Mouse (Mus musculus) ES-Bruce4 (cell line): ENCODE results near the gene Ypel2. TPM values are rescaled to one million over a fixed set of nuclear protein-coding genes. Genes with fewer than 3 reads are reported as not detected.

Experiments
- H3K27ac ChIP-seq: 2 replicates; pipeline ENCODE4 v1.5.1; 2012; ENCODE audit warnings: low read length, inconsistent platforms; ENCODE audit not compliant: insufficient read depth
- H3K27me3 ChIP-seq: 2 replicates; pipeline ENCODE4 v1.6.1; 2012; ENCODE audit warnings: mild to moderate bottlenecking, low read length, inconsistent platforms; ENCODE audit not compliant: control insufficient read depth, poor library complexity, insufficient read depth, severe bottlenecking
- H3K36me3 ChIP-seq: 2 replicates; pipeline ENCODE4 v1.6.1; 2012; ENCODE audit warnings: inconsistent platforms, mild to moderate bottlenecking, low read length, moderate library complexity; ENCODE audit not compliant: control insufficient read depth, poor library complexity, insufficient read depth, severe bottlenecking
- H3K4me1 ChIP-seq: one replicate; pipeline ENCODE4 v1.8.1; 2011; ENCODE audit warnings: low read length; ENCODE audit not compliant: control insufficient read depth, insufficient read depth
- H3K4me3 ChIP-seq: 2 replicates; pipeline ENCODE4 v1.5.1; 2011; ENCODE audit warnings: low read depth, mild to moderate bottlenecking, low read length
- H3K9ac ChIP-seq: 2 replicates; pipeline ENCODE4 v1.6.1; 2012; ENCODE audit warnings: low read depth, mild to moderate bottlenecking, inconsistent platforms; ENCODE audit not compliant: poor library complexity, severe bottlenecking
- H3K9me3 ChIP-seq: replicated peaks from 2 replicates; pipeline ENCODE4 v1.6.1; 2012; ENCODE audit warnings: mild to moderate bottlenecking, low read length, inconsistent platforms; ENCODE audit not compliant: control insufficient read depth, poor library complexity, insufficient read depth, severe bottlenecking
- CTCF ChIP-seq: IDR thresholded peaks from one replicate; pipeline ENCODE4 v1.8.1; 2011; ENCODE audit warnings: low read depth, low read length
- EP300 ChIP-seq: IDR thresholded peaks from 2 replicates; pipeline ENCODE4 v1.6.1; 2011; ENCODE audit warnings: low read depth, low read length; ENCODE audit not compliant: insufficient read depth
- POLR2A ChIP-seq: IDR thresholded peaks from one replicate; pipeline ENCODE4 v1.8.1; 2011; ENCODE audit warnings: low read length; ENCODE audit not compliant: insufficient read depth
- polyA plus RNA-seq: library from polyadenylated mRNA; stranded (reverse); fragments of >200 nt; gene quantifications from 2 replicates; pipeline ENCODE4 v1.2.4, GENCODE M21; 2011; ENCODE audit warnings: low read depth; ENCODE audit not compliant: missing spikeins, insufficient read depth, insufficient read length

The Ypel2 gene
- polyA plus RNA-seq, 1 experiment = 6.9 TPM

DNA sequence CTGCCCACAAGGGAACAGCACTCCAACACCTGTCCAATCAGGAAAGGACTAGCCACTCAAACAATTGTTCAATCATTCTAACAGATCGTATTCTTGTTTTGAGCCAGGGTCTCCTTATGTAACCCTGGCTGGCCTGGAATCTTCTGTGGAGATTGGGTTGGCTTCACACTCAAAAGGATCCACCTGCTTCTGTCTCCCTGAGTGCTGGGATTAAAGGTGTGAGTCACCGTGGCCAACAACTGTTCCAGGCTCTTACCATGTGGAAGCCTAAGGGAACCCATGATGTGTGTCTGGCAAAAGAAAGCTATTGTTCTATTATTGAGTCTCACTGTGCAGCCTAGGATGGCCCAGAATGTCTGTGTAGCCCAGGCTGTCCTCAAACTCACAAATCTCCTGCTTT lies 71.5 kb downstream of the Ypel2 start:
- Histone ChIP-seq H3K27me3 (no peaks in the 10 kb centered on the region), H3K9ac (no peak overlapping the region), H3K9me3 (no peaks in the 10 kb centered on the region), H3K4me1 (peaks cover 8% of the 10 kb centered on the region), H3K27ac (no peak overlapping the region), H3K4me3 (no peak overlapping the region), H3K36me3 (no peaks in the 10 kb centered on the region)
- TF ChIP-seq CTCF = no peak
- TF ChIP-seq POLR2A = no peak
- no peak for TF ChIP-seq EP300

DNA sequence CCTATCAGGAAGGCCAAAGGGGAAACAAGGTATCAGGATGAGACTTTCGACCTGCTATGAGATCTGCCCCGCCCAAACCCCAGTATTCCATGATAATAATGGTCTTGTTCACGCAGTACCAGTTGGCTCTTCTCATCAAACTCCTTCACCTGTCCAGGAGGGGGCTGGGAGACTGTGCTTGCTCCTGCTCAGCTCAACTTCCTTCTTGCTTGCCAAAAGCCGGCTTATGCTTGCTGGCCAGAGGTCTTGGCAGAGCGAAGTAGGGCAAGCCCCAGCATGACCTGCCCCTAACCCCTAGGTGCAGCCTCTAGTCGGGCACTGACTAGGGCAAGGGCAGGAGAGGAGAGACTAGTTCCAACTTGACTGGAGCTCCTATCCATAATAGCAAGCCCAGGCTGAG lies 72.2 kb downstream of the Ypel2 start:
- Histone ChIP-seq H3K4me1 (peaks cover 8% of the 10 kb centered on the region), H3K4me3 (no peak overlapping the region), H3K27me3 (no peaks in the 10 kb centered on the region), H3K36me3 (no peaks in the 10 kb centered on the region), H3K9ac (no peak overlapping the region), H3K27ac (no peak overlapping the region), H3K9me3 (no peaks in the 10 kb centered on the region)
- TF ChIP-seq EP300 (no peak), POLR2A (no peak), CTCF (no peak)

DNA sequence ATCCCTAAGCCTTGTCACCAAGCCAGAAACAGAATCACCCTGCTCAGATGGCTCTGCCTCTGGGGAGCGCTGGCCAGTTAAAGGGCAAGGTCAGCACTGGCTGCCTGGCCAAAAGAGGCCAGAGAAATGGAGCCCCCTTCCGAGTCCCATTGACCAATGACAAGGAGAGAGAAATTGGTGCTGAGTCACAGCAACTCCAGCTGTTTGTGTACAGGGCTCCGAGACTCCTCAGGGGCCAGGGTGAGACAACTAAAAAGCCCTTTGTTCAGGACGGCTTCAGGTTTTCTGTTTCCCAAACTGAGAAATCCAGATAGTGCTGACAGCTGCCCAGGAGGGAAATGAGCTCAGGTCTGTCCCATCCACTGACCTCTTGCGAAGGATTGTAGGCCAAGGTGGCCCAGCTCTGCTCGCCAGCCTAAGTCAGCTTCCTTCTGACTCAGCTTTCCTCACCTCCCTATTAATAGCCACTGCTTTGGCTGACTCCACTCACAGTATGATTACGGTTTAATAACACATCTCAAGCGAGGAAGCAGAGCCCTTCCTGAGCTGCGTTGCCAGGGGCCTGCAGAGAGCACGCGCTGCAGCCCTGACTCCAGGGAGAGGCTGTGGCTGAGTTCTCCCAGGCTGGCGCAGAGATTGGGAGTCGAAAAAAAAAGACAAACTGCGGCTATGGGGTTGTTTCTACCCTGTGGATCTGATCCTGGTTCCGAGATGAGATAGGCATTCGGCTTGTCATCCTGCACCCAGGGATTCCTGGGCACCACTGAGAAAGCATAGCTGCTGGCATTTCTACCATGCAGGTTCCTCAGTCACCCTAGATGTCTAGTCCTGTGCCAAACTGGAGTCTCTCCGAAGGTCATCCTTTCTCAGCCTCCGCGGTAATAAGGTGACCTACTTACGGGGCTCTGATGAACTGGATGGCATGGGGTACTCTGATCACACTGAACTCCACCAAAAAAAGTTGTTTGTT lies 73.1 kb downstream of the Ypel2 start:
- Histone ChIP-seq H3K4me3 (no peak overlapping the region), H3K36me3 (no peaks in the 10 kb centered on the region), H3K4me1 (peaks cover 8% of the 10 kb centered on the region), H3K9ac (no peak overlapping the region), H3K27ac (0 out of 2 replicates have a peak overlapping the region, but pooled peaks have one; percentile 12), H3K27me3 (no peaks in the 10 kb centered on the region), H3K9me3 (no peaks in the 10 kb centered on the region)
- TF ChIP-seq CTCF (no peak), EP300 (no peak), POLR2A (no peak)

DNA sequence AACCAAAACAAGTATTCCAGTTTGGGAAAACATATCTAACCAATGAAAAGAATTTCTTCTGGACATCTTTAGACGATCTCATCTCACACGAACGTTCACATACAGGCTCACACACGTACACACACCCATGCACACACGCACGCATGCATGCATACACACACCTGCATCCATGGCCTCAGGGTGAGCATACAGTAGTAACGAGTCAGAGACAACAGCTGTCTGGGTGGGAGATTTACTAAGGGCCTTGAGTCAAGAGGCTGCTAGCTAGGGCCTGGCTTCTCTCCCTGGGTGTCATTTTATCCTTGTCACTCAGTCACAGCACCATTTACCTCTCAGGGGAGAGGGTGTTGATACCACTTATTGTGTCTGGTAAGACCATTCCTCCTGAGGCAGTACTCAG lies 74.0 kb downstream of the Ypel2 start:
- Histone ChIP-seq H3K9me3 (no peaks in the 10 kb centered on the region), H3K27me3 (no peaks in the 10 kb centered on the region), H3K36me3 (no peaks in the 10 kb centered on the region), H3K4me3 (no peak overlapping the region), H3K9ac (no peak overlapping the region), H3K4me1 (peaks cover 8% of the 10 kb centered on the region), H3K27ac (no peak overlapping the region)
- no peak for TF ChIP-seq POLR2A
- no peak for TF ChIP-seq EP300
- TF ChIP-seq CTCF = no peak

DNA sequence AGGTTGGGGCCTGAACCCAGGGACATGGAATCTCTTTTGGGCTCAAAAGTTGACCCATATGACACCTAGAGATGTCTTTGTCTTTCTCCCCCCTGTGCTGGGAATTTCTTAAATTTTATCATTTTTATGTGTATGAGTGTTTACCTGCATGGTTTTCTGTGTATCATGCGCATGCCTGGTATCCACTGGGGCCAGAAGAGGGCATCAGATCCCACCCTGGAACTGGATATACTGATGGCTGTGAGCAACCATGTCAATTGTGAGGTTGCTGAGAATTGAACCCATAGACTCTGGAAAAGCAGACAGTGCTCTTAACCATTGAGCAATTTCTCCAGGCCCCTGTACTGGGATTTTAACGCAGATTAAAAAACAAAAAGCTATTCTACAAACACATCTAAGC lies 76.0 kb downstream of the Ypel2 start:
- H3K4me3 ChIP-seq = no peak overlapping the region
- H3K4me1 ChIP-seq = peaks cover 8% of the 10 kb centered on the region
- peak; percentile 26 for TF ChIP-seq CTCF
- TF ChIP-seq POLR2A = no peak
- H3K27ac ChIP-seq = no peak overlapping the region
- H3K36me3 ChIP-seq = no peaks in the 10 kb centered on the region
- no peaks in the 10 kb centered on the region for H3K9me3 ChIP-seq
- H3K27me3 ChIP-seq = no peaks in the 10 kb centered on the region
- H3K9ac ChIP-seq = no peak overlapping the region

DNA sequence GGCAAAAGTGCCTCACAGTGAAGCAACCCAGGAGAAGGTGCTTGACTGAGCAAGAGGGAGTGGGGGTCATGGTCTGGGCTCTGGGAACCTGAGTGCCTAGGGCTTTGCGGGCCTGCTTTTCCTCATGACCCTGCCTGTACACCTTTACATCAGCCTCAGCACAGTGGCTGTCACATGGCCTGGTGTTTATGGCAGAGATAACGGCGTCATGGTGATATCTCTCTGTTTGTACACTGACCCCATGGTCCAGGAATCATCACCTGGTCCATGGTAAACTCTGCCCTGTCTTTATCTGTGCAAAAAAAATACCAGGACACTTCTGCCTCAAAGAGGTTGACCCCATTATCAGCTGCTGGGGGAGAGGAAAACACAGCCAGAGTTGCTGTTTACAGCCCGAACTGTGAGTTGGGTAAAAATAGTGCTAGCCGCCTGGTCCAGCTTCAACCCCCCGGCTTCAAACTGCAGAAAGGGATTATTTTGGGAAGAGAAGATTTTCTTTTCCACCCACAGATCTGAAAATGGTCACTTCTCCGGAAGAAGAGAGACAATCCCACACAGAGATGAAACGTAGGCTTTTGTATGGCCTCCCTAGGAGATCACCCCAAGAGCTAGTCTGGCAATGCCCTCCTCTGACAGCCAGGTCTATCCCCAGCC lies 76.8 kb downstream of the Ypel2 start:
- Histone ChIP-seq H3K4me3 (no peak overlapping the region), H3K9me3 (no peaks in the 10 kb centered on the region), H3K27ac (no peak overlapping the region), H3K4me1 (peaks cover 8% of the 10 kb centered on the region), H3K27me3 (no peaks in the 10 kb centered on the region), H3K9ac (no peak overlapping the region), H3K36me3 (no peaks in the 10 kb centered on the region)
- TF ChIP-seq EP300 (no peak), POLR2A (no peak), CTCF (no peak)
